Mouse (Mus musculus) G1E (cell line): ENCODE data around the gene Pagr1a. TPM values are rescaled to one million over a fixed set of nuclear protein-coding genes. Genes with fewer than 3 reads are reported as not detected.

ENCODE experiments used
- ATAC-seq: 2 replicates; pipeline ENCODE4 v1.8.0; 2016; ENCODE audit warnings: mild to moderate bottlenecking; ENCODE audit not compliant: insufficient number of reproducible peaks, poor library complexity, low FRiP score, severe bottlenecking; ENCODE audit errors: extremely low read depth
- DNase-seq: peaks from one replicate; pipeline ENCODE4 v3.0.0; 2012; ENCODE audit warnings: low spot score
- H3K27me3 ChIP-seq: 2 replicates; pipeline ENCODE4 v1.6.1; 2012; ENCODE audit warnings: mild to moderate bottlenecking, low read length, inconsistent platforms; ENCODE audit not compliant: insufficient read depth
- H3K36me3 ChIP-seq: replicated peaks from 2 replicates; pipeline ENCODE3; 2012; ENCODE audit warnings: mild to moderate bottlenecking, inconsistent platforms
- H3K4me1 ChIP-seq: 2 replicates; pipeline ENCODE4 v1.6.1; 2012; ENCODE audit warnings: low read depth, low read length, inconsistent platforms, mixed read lengths; ENCODE audit not compliant: insufficient read depth
- H3K4me3 ChIP-seq: 2 replicates; pipeline ENCODE4 v1.5.1; 2012; ENCODE audit warnings: low read depth, mild to moderate bottlenecking, inconsistent platforms, low read length, moderate library complexity, mixed read lengths
- H3K9me3 ChIP-seq: replicated peaks from 2 replicates; pipeline ENCODE4 v1.6.1; 2012; ENCODE audit warnings: inconsistent platforms
- CTCF ChIP-seq: IDR thresholded peaks from 2 replicates; pipeline ENCODE4 v1.5.1; 2012; ENCODE audit warnings: low read depth, low read length, inconsistent platforms, mixed read lengths
- GATA1 ChIP-seq: IDR thresholded peaks from 2 replicates; pipeline ENCODE4 v1.6.1; 2012; ENCODE audit warnings: borderline replicate concordance, low read length, inconsistent platforms, mixed read lengths
- GATA2 ChIP-seq: IDR thresholded peaks from 2 replicates; pipeline ENCODE4 v1.6.1; 2012; ENCODE audit warnings: low read depth, low read length, inconsistent platforms, borderline replicate concordance
- POLR2AphosphoS5 ChIP-seq: IDR thresholded peaks from 2 replicates; pipeline ENCODE4 v1.6.1; 2012; ENCODE audit warnings: low read depth, low read length, inconsistent platforms; ENCODE audit not compliant: insufficient replicate concordance
- TAL1 ChIP-seq: conservative IDR thresholded peaks from 2 replicates; pipeline ENCODE4 v1.6.1; 2012; ENCODE audit warnings: low read depth, low read length, inconsistent platforms, mixed read lengths
- polyA plus RNA-seq: library from polyadenylated mRNA; stranded (reverse); fragments of >175 nt; gene quantifications from 2 replicates; pipeline ENCODE4 v1.2.3, GENCODE M21; 2012
- total RNA-seq, 2 experiments: library from RNA; stranded (forward) in 1 of 2; stranded (reverse) in 1 of 2; fragments of 200-1000 nt in 1 of 2; fragments of >200 nt in 1 of 2; fragmentation: Nextera tagmentation in 1 of 2; gene quantifications; 2 replicates each; pipeline ENCODE4 v1.2.3; 2014 to 2017

Gene Pagr1a
- total and polyA plus RNA-seq, 3 experiments: 36.2 to 56.1 (median 51.2) TPM

DNA sequence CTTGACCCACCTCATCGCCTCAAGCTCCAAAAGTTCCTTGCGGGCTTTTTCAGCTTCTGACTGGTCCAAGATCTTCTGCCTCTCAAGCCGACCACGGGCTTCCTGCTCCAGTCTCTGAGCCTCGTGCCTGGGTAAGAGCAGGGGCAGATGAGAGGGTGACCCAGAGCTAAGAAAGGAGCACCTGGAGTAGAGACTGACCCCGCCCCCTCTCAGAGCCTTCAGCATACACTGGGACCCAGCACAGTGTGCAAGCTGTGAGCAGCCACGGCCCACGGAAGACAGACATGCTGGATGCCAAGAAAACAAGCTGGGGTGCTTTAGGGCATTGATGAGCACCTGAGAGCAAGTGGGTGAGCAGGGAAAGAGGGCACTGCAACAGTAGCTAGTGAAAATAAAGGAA, 28.3 kb downstream of the Pagr1a start:
- no peak for TF ChIP-seq GATA2
- TF ChIP-seq TAL1: no peak
- TF ChIP-seq POLR2AphosphoS5: no peak
- no peak for TF ChIP-seq GATA1
- no peak for TF ChIP-seq CTCF
- Histone ChIP-seq H3K36me3 (peaks cover 45% of the 10 kb centered on the region), H3K27me3 (no peaks in the 10 kb centered on the region; the same call in 1 of the 2 replicates), H3K9me3 (no peaks in the 10 kb centered on the region), H3K4me1 (no peaks in the 10 kb centered on the region), H3K4me3 (no peak overlapping the region)
- DNase-seq (no peak), ATAC-seq (no peak)

DNA sequence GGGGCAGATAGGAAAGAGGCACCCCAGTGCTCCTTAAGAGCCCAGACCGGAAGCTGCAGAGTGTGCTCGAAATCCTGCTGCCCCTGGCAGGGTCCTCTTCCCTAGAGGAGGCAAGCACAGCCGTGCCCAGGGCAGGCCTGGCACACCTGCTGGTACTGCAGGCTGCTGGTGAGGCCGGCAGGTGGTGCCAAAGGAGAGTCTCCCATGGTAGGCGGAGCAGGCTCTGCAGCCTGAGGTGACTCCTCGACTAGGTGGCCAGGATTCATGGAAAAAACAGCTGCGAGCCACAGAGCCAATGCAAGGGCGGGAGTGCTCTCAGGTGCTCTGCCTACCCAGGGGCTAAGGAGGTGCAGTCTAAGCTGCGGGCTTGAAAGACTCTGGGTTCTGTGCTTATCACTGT, 30.8 kb downstream of the Pagr1a start:
- ATAC-seq (no peak), DNase-seq (no peak)
- H3K4me1 ChIP-seq: peaks cover 14% of the 10 kb centered on the region
- no peaks in the 10 kb centered on the region; the same call in 1 of the 2 replicates for H3K27me3 ChIP-seq
- H3K36me3 ChIP-seq: peaks cover 50% of the 10 kb centered on the region
- H3K4me3 ChIP-seq: no peak overlapping the region
- TF ChIP-seq GATA1 (no peak), GATA2 (no peak), CTCF (no peak), TAL1 (no peak), POLR2AphosphoS5 (no peak)
- no peaks in the 10 kb centered on the region for H3K9me3 ChIP-seq

DNA sequence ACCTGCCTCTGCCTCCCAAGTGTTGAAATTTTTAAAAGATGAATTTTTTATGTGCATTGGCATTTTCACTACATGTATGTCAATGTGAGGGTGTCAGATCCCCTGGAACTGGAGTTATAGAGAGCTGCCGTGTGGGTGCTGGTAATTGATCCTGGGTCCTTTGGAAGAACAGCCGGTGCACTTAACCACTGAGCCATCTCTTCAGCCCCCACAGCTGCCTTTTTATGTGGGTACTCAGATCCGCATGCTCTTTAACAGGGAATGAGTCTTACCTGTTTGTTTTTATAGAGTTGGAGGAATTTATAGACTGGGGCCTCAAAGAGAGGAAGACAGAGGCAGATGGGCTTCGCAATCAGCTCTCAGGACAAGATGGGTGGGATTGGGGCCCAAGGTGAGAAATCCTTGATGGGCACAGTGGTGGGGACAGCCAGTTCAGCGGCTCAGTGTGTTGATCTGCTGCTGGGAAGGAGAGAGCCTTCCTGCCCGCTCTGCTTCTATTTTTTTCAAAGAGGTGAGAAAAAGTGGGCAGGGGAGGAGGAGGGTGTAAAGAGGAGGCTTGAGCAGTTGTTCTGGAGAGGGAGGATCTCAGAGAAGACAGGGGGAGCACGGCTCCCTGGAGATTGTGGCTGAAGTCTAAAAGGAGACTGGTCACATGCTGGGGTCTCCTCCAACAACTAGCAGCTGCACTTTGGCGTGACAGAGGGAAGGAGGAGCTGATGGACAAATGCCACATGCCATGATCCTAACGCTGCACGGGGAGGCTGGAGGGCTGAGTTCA, 32.3 kb downstream of the Pagr1a start:
- no peak for DNase-seq
- no peak for ATAC-seq
- peaks cover 17% of the 10 kb centered on the region for H3K4me1 ChIP-seq
- H3K9me3 ChIP-seq: no peaks in the 10 kb centered on the region
- H3K27me3 ChIP-seq: no peaks in the 10 kb centered on the region; the same call in 1 of the 2 replicates
- TF ChIP-seq GATA2 (no peak), POLR2AphosphoS5 (no peak), GATA1 (no peak), TAL1 (no peak), CTCF (no peak)
- peaks cover 61% of the 10 kb centered on the region for H3K36me3 ChIP-seq
- no peak overlapping the region for H3K4me3 ChIP-seq

DNA sequence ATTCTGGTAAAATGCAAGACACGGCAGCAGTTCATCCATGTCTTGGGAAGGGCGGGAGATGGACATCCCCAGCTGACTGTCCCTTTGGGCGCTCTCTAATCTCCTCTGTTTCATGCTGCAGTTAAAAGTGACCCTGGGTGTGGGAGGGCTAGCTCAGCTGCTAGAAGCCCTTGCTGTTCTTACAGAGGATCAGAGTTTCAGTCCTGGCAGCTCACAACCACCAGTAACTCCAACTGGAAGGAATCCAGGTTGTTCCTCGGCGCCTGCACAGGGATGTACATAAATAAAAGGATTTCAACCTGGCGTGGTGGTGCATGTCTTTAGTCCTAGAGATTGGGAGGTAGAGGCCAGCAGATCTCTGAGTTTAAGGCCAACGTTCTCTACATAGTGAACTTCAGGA, 34.0 kb downstream of the Pagr1a start:
- ATAC-seq: no peak
- peaks cover 62% of the 10 kb centered on the region for H3K36me3 ChIP-seq

DNA sequence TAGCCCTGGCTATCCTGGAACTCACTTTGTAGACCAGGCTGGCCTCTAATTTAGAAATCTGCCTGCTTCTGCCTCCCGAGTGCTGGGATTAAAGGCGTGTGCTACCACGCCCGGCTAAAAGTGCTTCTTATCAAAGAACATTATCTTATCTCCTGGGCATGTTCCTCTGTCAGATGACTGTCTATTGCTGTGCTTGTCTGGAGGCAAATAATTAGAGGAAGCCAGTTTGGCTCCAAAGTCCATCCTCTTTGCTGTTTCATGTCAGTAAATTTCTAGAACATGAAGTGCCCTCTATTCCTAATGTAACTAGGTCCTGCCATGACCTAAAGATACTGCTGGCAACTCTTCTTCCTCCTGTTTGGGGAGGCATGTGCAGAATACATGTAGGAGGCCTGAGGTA, 35.1 kb downstream of the Pagr1a start:
- Histone ChIP-seq H3K4me3 (no peak overlapping the region), H3K4me1 (peaks cover 44% of the 10 kb centered on the region), H3K9me3 (no peaks in the 10 kb centered on the region), H3K27me3 (no peaks in the 10 kb centered on the region; the same call in 1 of the 2 replicates), H3K36me3 (peaks cover 61% of the 10 kb centered on the region)
- TF ChIP-seq GATA1: no peak
- no peak for TF ChIP-seq POLR2AphosphoS5
- no peak for TF ChIP-seq GATA2
- no peak for TF ChIP-seq TAL1
- no peak for TF ChIP-seq CTCF
- ATAC-seq: no peak
- DNase-seq: no peak

More for the DNA sequence above, 34.0 kb downstream of the Pagr1a start:
- Histone ChIP-seq H3K4me1 (peaks cover 35% of the 10 kb centered on the region), H3K27me3 (no peaks in the 10 kb centered on the region; the same call in 1 of the 2 replicates), H3K4me3 (no peak overlapping the region), H3K9me3 (no peaks in the 10 kb centered on the region)
- DNase-seq: no peak
- TF ChIP-seq POLR2AphosphoS5 (no peak), GATA1 (no peak), TAL1 (no peak), CTCF (no peak), GATA2 (no peak)

DNA sequence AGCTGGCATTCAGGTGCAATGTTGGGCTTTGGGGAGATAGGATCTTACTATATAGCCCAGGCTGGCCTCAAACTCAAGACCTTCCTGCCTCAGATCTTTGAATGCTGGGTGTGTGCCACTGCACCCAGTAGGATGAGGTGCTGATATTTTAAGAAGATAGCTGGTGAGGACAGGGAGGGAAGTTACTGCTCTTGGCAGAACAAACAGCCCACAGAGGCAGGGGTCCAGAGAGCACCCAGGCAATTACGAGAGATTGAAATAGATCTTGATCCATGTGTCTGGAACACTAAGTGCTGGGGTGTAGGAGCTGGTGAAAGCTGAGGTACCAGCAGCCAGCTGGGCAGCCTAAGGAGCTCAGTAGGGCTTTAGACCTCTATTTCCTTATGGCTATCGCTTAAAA, 35.6 kb downstream of the Pagr1a start:
- no peaks in the 10 kb centered on the region for H3K9me3 ChIP-seq
- DNase-seq (no peak), ATAC-seq (no peak)
- H3K27me3 ChIP-seq: no peaks in the 10 kb centered on the region; the same call in 1 of the 2 replicates
- H3K36me3 ChIP-seq: peaks cover 58% of the 10 kb centered on the region
- TF ChIP-seq TAL1 (no peak), GATA2 (no peak), GATA1 (no peak), CTCF (no peak), POLR2AphosphoS5 (no peak)
- H3K4me3 ChIP-seq: no peak overlapping the region
- H3K4me1 ChIP-seq: peaks cover 48% of the 10 kb centered on the region
